Mouse (Mus musculus) forebrain, embryonic 14.5 days (tissue): ENCODE data around the gene Lsg1. TPM values are rescaled to one million over a fixed set of nuclear protein-coding genes. Genes with fewer than 3 reads are reported as not detected.

Experiments
- ATAC-seq: fragments of 200-750 bp; cut with Nextera tagmentation; 2 replicates; pipeline ENCODE4 v1.8.0; 2017; ENCODE audit warnings: mild to moderate bottlenecking, moderate library complexity
- DNase-seq: peaks from one replicate; pipeline ENCODE4 v3.0.0-alpha.2; 2015; ENCODE audit warnings: low spot score
- H3K27ac ChIP-seq: fragments of 300-500 bp; sonication (generic); 2 replicates; pipeline ENCODE4 v1.5.1; 2014; ENCODE audit warnings: low read depth, mild to moderate bottlenecking, control low read depth, low read length, moderate library complexity
- H3K27me3 ChIP-seq: fragments of 300-500 bp; sonication (generic); replicated peaks from 2 replicates; pipeline ENCODE4 v1.6.1; 2014; ENCODE audit warnings: low read length, control low read depth, mixed read lengths; ENCODE audit not compliant: control insufficient read depth, insufficient read depth
- H3K36me3 ChIP-seq: fragments of 300-500 bp; sonication (generic); 2 replicates; pipeline ENCODE4 v1.6.1; 2014; ENCODE audit warnings: low read length, control low read depth; ENCODE audit not compliant: control insufficient read depth, insufficient read depth
- H3K4me1 ChIP-seq: fragments of 300-500 bp; sonication (generic); 2 replicates; pipeline ENCODE4 v1.6.1; 2014; ENCODE audit warnings: antibody characterized with exemption, low read length, control low read depth; ENCODE audit not compliant: control insufficient read depth, insufficient read depth
- H3K4me2 ChIP-seq: fragments of 300-500 bp; sonication (generic); 2 replicates; pipeline ENCODE4 v1.6.1; 2014; ENCODE audit warnings: mild to moderate bottlenecking, control low read depth, low read length
- H3K4me3 ChIP-seq: fragments of 300-500 bp; sonication (generic); 2 replicates; pipeline ENCODE4 v1.5.1; 2014; ENCODE audit warnings: low read depth, low read length, control low read depth
- H3K9ac ChIP-seq: fragments of 300-500 bp; sonication (generic); 2 replicates; pipeline ENCODE4 v1.6.1; 2014; ENCODE audit warnings: mild to moderate bottlenecking, low read length, control low read depth, moderate library complexity
- H3K9me3 ChIP-seq: fragments of 300-500 bp; sonication (generic); replicated peaks from 2 replicates; pipeline ENCODE4 v1.6.1; 2016; ENCODE audit warnings: low read length, control low read depth, mixed read lengths; ENCODE audit not compliant: control insufficient read depth
- WGBS: fragments of 180-500 bp; shearing (Covaris S2); extraction: QIAGEN DNeasy Blood & Tissue Kit; methylation state at CpG from one replicate; pipeline ENCODE4 v1.1.7; 2014; 5-methylcytosine and 5-hydroxymethylcytosine counted together
- polyA plus RNA-seq: library from polyadenylated mRNA; unstranded; fragments of >200 nt; fragmentation: Nextera tagmentation; extraction: Ambion mirVana; gene quantifications from 2 replicates; pipeline ENCODE4 v1.2.1, GENCODE M21; 2014

Gene Lsg1
- polyA plus RNA-seq, 1 experiment from 2014 or later: 62.3 TPM

DNA sequence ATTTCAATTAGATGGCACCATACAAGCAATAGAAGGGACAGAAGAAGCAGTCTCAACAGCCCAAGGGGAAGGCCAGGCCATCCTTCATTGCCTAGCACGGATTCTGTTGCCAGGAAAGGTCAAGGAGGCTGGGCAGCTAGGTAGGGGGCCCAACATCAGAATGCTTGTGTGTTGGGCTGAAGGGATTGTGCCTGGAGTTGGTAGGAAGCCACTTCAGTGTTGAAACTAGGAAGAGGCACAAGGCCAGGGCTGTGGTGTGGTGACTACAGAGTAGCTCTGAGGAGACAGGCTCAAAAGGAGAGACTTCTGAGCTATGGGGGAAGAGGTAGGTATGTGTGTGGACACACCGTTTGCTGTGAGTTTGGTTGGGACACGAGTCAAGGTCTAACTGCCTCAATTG lies 8.0 kb upstream of the Lsg1 start:
- H3K4me3 ChIP-seq: no peak overlapping the region
- H3K9ac ChIP-seq: no peak overlapping the region
- DNase-seq: no peak
- H3K36me3 ChIP-seq: no peaks in the 10 kb centered on the region
- no peak overlapping the region for H3K27ac ChIP-seq
- 42% methylated on average over 3 of the region's 3 CpGs for WGBS
- peaks cover 8% of the 10 kb centered on the region; the same call in 1 of the 2 replicates for H3K27me3 ChIP-seq
- no peak overlapping the region for H3K4me2 ChIP-seq
- no peak for ATAC-seq
- H3K9me3 ChIP-seq: no peaks in the 10 kb centered on the region
- peaks cover 11% of the 10 kb centered on the region for H3K4me1 ChIP-seq

DNA sequence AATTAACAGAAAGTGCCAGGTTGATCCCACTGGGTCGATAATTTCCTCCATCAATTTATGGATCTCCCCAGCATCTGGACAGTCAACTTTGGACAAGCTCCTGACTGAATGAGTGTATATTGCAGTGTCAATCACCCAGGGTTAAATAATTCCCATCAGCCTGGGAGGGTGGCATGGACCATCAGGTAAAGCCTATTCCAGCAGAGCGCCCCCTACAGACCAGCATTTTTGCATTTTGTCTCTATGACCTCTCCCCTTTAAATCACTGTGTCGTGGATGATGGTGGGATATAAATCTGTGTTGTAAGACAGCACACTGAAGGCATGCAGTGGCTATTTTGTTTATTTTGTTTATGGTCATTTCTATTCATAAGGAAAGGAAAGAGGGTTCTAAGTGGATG lies 4.6 kb upstream of the Lsg1 start:
- WGBS: 49% methylated on average over 3 of the region's 3 CpGs
- DNase-seq: no peak
- H3K36me3 ChIP-seq: no peaks in the 10 kb centered on the region
- no peak overlapping the region for H3K4me2 ChIP-seq
- no peak overlapping the region for H3K4me3 ChIP-seq
- no peak for ATAC-seq
- H3K9ac ChIP-seq: no peak overlapping the region
- H3K4me1 ChIP-seq: peaks cover 8% of the 10 kb centered on the region
- 0 out of 2 replicates have a peak, but pooled peaks cover 5% of the 10 kb centered on the region for H3K27me3 ChIP-seq
- no peak overlapping the region for H3K27ac ChIP-seq
- H3K9me3 ChIP-seq: no peaks in the 10 kb centered on the region

DNA sequence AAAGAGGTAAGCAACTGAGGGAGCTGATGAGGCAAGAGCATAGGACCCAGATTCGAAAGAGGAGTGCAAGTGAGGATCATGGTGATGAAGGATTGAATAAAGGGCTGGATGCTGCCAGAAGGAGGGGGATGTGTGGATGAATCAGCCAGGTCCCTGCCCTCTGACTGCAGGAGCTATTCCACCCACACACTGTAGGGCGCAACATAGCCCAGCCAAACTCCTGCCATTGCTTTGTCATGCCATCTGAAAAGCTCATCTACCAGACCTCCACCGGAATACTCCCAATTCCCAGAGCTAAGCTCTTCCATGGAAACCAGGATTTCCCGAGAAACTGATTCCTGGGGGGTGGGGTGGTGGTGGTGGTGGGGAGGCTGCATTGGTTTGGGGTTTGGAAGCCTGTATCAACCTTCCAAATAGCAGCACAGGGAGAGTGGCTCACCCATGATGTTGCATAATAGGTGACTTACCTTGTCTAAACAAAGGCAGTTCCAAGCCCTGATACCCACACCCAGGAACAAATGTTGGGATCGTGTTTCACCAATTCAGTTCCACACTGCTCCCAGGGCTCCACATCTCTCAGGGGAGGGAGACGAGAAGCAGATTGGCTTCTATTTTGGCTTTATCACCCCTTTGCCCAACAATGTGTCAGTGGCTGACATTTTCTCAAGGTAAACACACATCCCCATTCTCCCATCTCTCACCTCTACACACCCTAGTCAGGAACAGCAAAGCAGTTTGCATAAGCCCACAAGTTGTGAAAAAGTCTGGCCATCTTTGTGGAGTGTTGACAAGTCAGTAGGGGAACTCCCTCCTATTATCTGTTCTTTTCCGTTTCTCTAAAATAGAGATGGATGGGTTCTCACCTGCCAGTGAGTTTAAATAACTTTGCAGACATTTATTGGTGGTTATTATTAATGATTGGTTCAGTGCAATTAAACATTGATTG lies 3.1 kb upstream of the Lsg1 start:
- Histone ChIP-seq H3K36me3 (0 out of 2 replicates have a peak, but pooled peaks cover under 1% of the 10 kb centered on the region), H3K4me2 (no peak overlapping the region), H3K9ac (no peak overlapping the region), H3K27me3 (0 out of 2 replicates have a peak, but pooled peaks cover 5% of the 10 kb centered on the region), H3K27ac (no peak overlapping the region), H3K4me1 (0 out of 2 replicates have a peak, but pooled peaks cover 7% of the 10 kb centered on the region), H3K9me3 (no peaks in the 10 kb centered on the region), H3K4me3 (no peak overlapping the region)
- ATAC-seq: no peak
- DNase-seq: no peak
- 42% methylated on average over 7 of the region's 7 CpGs for WGBS

- Histone ChIP-seq H3K4me3 (peak overlapping the region; percentile 90), H3K4me2 (peak overlapping the region; percentile 93), H3K27ac (no peak overlapping the region; the same call in 1 of the 2 replicates), H3K4me1 (0 out of 2 replicates have a peak, but pooled peaks cover 3% of the 10 kb centered on the region), H3K9ac (peak overlapping the region; percentile 79), H3K27me3 (0 out of 2 replicates have a peak, but pooled peaks cover 3% of the 10 kb centered on the region), H3K36me3 (peaks cover 34% of the 10 kb centered on the region), H3K9me3 (no peaks in the 10 kb centered on the region)
- 2% methylated on average over 19 of the region's 19 CpGs for WGBS
- ATAC-seq (peak; percentile 51; the same call in 1 of the 2 replicates), DNase-seq (no peak)
Observed at GRCm38 (mm10) chr16:30586935-30587493, 378 bp downstream of the Lsg1 start.

DNA sequence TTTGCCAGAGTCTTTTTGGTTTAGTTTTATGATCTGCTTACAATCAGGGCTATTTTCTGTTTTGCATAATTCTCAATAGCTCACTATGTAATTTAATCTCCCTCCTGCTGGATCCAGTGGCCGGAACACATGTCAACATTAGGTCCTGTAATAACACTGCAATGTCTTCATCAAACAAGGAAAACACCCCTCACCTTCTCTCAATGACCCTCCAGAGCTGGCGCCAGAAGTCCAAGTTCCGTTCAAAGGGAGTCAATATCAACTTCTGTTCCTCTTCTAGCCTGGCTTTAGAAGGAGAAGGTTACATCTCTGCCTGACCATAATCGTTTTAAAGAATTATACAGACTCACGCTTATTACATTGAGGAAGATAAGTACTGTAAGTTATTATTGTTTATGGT lies 6.6 kb downstream of the Lsg1 start:
- no peak overlapping the region for H3K27ac ChIP-seq
- no peaks in the 10 kb centered on the region for H3K4me1 ChIP-seq
- no peak overlapping the region for H3K4me3 ChIP-seq
- H3K27me3 ChIP-seq: no peaks in the 10 kb centered on the region
- peaks cover 96% of the 10 kb centered on the region for H3K36me3 ChIP-seq
- no peak for ATAC-seq
- no peak overlapping the region for H3K9ac ChIP-seq
- H3K4me2 ChIP-seq: no peak overlapping the region
- no peaks in the 10 kb centered on the region for H3K9me3 ChIP-seq
- WGBS: 91% methylated on average over 5 of the region's 5 CpGs
- no peak for DNase-seq

- H3K9me3 ChIP-seq: no peaks in the 10 kb centered on the region
- no peaks in the 10 kb centered on the region for H3K4me1 ChIP-seq
- H3K27me3 ChIP-seq: no peaks in the 10 kb centered on the region
- no peak for ATAC-seq
- peak; percentile 10 for DNase-seq
- H3K27ac ChIP-seq: no peak overlapping the region
- no peak overlapping the region for H3K9ac ChIP-seq
- WGBS: 90% methylated on average over 1 of the region's 1 CpGs
- no peak overlapping the region for H3K4me3 ChIP-seq
- no peak overlapping the region for H3K4me2 ChIP-seq
- H3K36me3 ChIP-seq: peaks cover 94% of the 10 kb centered on the region
Observed at GRCm38 (mm10) chr16:30576392-30576791, 11.0 kb downstream of the Lsg1 start.

DNA sequence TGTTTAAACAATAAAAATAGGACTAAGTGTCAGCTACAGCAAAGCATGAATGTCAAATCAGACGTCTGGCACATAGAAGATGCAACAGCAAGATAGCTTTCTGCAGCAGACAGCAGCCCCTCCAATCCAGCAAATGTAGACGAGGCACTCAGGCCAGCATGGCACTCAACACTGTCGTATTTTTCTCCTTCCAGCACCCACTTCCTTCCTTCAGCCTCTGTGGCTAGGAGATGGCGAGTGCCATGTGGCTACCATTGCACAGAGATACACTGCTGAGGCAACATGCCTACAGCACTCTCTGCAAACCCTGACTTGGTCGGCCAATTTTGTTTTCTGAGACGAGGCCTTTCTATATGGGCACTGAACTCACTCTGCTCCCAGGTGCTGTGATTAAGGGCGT lies 11.6 kb downstream of the Lsg1 start:
- 91% methylated on average over 7 of the region's 7 CpGs for WGBS
- no peak for ATAC-seq
- H3K4me3 ChIP-seq: no peak overlapping the region
- H3K36me3 ChIP-seq: peaks cover 94% of the 10 kb centered on the region
- no peak overlapping the region for H3K4me2 ChIP-seq
- no peak overlapping the region for H3K9ac ChIP-seq
- no peak overlapping the region for H3K27ac ChIP-seq
- H3K4me1 ChIP-seq: no peaks in the 10 kb centered on the region
- no peaks in the 10 kb centered on the region for H3K27me3 ChIP-seq
- no peaks in the 10 kb centered on the region for H3K9me3 ChIP-seq
- no peak for DNase-seq

- ATAC-seq (no peak), DNase-seq (no peak)
- H3K9ac ChIP-seq: no peak overlapping the region
- H3K4me2 ChIP-seq: no peak overlapping the region
- H3K4me3 ChIP-seq: no peak overlapping the region
- peaks cover 93% of the 10 kb centered on the region for H3K36me3 ChIP-seq
- 20% methylated on average over 4 of the region's 4 CpGs for WGBS
- no peaks in the 10 kb centered on the region for H3K4me1 ChIP-seq
- H3K27me3 ChIP-seq: no peaks in the 10 kb centered on the region
- H3K27ac ChIP-seq: no peak overlapping the region
- no peaks in the 10 kb centered on the region for H3K9me3 ChIP-seq
Observed at GRCm38 (mm10) chr16:30572239-30572638, 15.2 kb downstream of the Lsg1 start.

GRCm38 (mm10) chr16:30571378-30571777 lies 16.0 kb downstream of the Lsg1 start:
- no peak overlapping the region for H3K4me2 ChIP-seq
- no peak overlapping the region for H3K9ac ChIP-seq
- no peak for ATAC-seq
- H3K36me3 ChIP-seq: peaks cover 93% of the 10 kb centered on the region
- H3K9me3 ChIP-seq: no peaks in the 10 kb centered on the region
- no peak for DNase-seq
- no peaks in the 10 kb centered on the region for H3K27me3 ChIP-seq
- 96% methylated on average over 5 of the region's 5 CpGs for WGBS
- no peak overlapping the region for H3K4me3 ChIP-seq
- H3K27ac ChIP-seq: no peak overlapping the region
- H3K4me1 ChIP-seq: no peaks in the 10 kb centered on the region
